Mouse (Mus musculus): ENCODE data around the gene Slc18a2.

DNA sequence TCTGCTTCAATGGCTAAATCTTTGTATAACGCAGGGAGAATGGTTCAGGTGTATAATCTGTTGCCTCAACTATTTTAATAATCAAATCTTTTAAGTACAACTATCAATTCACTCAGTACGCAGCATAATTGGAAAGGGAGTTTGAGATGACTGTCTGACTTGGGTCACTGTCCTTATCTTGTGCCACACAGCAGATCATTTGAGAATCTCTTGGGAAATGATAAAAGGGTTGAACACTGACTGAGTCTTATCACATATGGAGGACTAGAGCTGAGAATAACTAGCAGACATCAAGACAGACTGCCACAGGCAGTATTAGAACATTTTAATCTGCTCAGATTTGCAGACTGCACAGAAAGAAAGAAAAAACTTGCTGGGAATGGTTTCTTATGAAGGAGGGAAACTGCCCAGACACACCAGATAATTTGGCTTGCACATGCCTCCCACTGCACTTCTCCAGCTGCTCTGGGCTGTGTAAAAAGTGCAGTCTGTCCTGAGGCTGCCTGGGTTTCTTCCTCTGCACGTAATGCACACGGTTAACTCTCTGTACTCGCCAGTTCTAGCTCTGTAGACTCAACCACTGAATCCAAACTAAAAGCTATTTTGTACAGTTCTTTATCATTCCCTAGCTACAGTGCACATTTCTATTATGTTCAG, 31.6 kb downstream of the Slc18a2 start:
- TF ChIP-seq POLR2A (IDR thresholded peaks at IDR 0.05; ENCODE audit: low read depth, low read length) (no peak), CTCF (conservative IDR thresholded peaks at IDR 0.05; ENCODE audit: insufficient read depth, insufficient read length, low read depth, low read length) (no peak)

All from kidney, adult 2 months (tissue).